Mouse (Mus musculus) CD4-positive, CD25-positive, alpha-beta regulatory T cell (primary cell): ENCODE data around the gene Gstz1. TPM values are rescaled to one million over a fixed set of nuclear protein-coding genes. Genes with fewer than 3 reads are reported as not detected.

Source experiments
- polyA plus RNA-seq: library from polyadenylated mRNA; unstranded; fragments of 100-300 nt; shearing (Covaris generic); gene quantifications from one replicate; pipeline ENCODE4 v1.2.1, GENCODE M21; 2017

Gene Gstz1
- polyA plus RNA-seq, result 9.9 TPM

GRCm38 (mm10) chr12:87146966-87147365, at the start of gene Gstz1:
TSS of gene Gstz1 (plus strand) at chr12:87147165.

GRCm38 (mm10) chr12:87102165-87102631, 44.8 kb upstream of the Gstz1 start, which contains the start of gene Ngb:
TSS of gene Ngb (minus strand) at chr12:87102539.

DNA sequence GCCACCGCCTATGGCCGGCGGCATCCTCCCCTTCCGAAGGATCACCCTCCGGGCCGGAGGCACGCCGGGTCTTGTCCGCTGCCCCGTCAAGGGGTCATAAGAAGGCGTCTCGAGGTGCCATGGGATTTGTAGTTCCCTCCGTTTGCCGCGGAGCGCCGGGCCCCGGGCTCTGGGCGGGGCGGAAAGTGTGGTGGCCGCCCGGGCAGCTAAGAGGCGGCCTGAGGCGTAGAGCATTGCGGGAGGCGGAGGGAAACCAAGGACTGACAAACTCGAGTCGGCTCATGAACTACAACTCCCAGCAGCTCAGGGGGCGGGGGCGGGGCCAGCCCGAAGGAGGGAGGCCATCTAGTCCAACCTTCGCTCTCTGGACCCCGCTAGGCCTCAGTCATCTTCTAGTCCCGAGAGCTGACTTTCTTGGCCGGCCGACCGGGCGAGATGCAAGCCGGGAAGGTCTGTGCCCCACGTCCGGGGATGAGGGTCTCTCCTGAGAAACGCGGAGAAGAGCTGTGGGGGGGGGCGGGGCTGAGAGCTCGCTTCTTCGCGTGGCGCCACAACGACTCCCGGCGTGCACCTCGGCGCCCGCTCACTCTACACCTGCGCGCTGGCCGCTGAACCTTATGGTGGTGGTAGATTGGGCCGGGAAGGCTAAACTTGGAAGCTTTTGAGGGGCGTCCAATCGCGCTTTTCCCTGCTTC, 577 bp downstream of the Gstz1 start, which contains the start of gene Pomt2:
TSS of gene Pomt2 (minus strand) at position 574 of the 695 bp plus-strand sequence.

DNA sequence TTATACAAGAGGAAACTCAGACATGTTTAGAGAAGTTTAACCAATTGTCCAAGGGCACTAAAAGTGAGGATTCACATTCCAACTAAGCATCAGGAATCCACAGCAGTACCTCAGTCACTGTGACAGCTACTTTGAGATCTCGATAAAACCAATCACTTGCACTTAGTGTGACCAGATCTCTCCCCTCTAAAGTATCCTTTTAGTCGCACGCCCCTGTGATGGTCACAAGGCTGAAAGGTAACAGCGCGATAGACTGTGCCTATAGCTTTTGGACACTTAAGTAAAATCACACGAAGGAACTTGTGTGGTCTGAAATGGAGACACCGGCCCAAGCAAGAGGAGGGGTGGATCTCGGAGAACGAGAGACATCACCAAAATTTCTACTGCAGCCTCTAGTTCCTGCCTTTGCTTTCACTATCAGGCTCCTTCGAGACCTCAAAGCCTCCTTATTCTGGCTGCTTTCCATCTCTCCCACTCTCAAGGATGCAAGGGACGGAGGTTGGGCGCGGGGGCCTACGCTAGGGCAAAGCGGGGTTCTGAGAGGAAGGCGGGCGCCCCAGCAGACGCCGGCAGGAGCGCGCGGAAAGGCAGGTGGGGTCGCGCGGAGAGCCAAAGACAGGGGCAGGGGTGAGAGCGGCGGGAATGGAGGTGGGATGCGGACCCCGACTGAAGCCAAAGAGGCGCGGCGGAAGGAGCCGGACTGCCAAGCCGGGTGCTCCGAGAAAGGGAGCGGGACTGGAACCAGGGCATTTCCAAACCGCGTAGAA, 52.4 kb downstream of the Gstz1 start, which contains the start of gene Samd15:
TSS of gene Samd15 (plus strand) at position 518 of the 767 bp plus-strand sequence.

DNA sequence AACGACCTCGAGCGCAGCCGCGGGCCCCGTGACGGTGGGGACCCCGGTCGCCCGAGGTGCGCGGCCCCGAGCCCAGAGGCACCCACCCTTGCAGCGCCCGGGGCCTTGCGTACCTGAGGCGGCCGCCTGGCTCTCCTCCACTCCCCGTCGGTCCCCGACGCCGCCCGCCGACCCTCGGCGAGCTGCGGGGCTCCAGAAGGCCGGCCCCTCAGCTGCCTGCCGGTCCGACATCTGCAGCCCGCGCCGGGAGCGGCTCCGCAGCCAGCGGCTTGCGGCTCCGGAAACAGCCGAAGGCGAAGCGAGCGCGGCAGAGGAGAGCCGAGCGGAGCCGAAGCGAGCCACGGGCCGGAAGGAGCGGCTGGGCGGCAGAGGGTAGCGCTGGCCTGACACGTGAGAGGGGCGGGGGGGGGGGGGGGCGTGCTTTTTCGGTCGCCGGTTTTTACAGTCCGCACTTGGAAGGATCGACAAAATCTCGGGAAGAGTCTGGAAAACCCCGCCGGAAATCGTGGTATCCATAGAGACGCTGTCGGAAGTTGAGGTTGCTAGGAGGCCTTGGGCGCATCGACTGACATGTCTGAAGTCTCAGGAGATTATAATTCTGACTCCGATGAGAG, 53.1 kb downstream of the Gstz1 start, which contains the start of gene Tmed8:
TSS of gene Tmed8 (minus strand) at position 482 of the 614 bp plus-strand sequence.

Other genes starting within 250 kb of the Gstz1 start
- gene Cipc, start 200.1 kb upstream of the Gstz1 start, polyA plus RNA-seq, result 26.7 TPM
- gene Zdhhc22, start 156.7 kb upstream of the Gstz1 start, polyA plus RNA-seq, result 0.12 TPM
- 0.42 TPM for gene Tmem63c, start 125.8 kb upstream of the Gstz1 start, polyA plus RNA-seq
- gene Ngb, start 44.6 kb upstream of the Gstz1 start, polyA plus RNA-seq, result 0.13 TPM
- gene Pomt2, start 803 bp downstream of the Gstz1 start, polyA plus RNA-seq, result 3.0 TPM
- gene Samd15, start 52.6 kb downstream of the Gstz1 start, polyA plus RNA-seq, result 3.0 TPM
- gene Tmed8, start 53.3 kb downstream of the Gstz1 start, polyA plus RNA-seq, result 5.1 TPM
- 1.1 TPM for gene Noxred1, start 91.6 kb downstream of the Gstz1 start, polyA plus RNA-seq
- gene Vipas39, start 119.1 kb downstream of the Gstz1 start, polyA plus RNA-seq, result 37.4 TPM
- 164 TPM for gene Ahsa1, start 119.3 kb downstream of the Gstz1 start, polyA plus RNA-seq
- gene Ism2, start 152.5 kb downstream of the Gstz1 start, polyA plus RNA-seq, result not detected
- gene Sptlc2, start 241.2 kb downstream of the Gstz1 start, polyA plus RNA-seq, result 151 TPM